Mouse (Mus musculus): ENCODE data around the gene Mogs. TPM values are rescaled to one million over a fixed set of nuclear protein-coding genes. Genes with fewer than 3 reads are reported as not detected.

The Mogs gene
- total RNA-seq, 2 experiments from 2014 or later = 54.6 to 122 TPM

GRCm38 (mm10) chr6:83142886-83143285 lies 27.6 kb downstream of the Mogs start:
- no peak for ATAC-seq (replicated peaks; ENCODE audit: poor library complexity)

GRCm38 (mm10) chr6:83145209-83145608 lies 29.9 kb downstream of the Mogs start:
- no peak for ATAC-seq (replicated peaks; ENCODE audit: poor library complexity)

- ATAC-seq (replicated peaks; ENCODE audit: poor library complexity) = no peak
Observed at GRCm38 (mm10) chr6:83145805-83146204, 30.5 kb downstream of the Mogs start.

- ATAC-seq (replicated peaks; ENCODE audit: poor library complexity) = no peak
Observed at GRCm38 (mm10) chr6:83147280-83147679, 32.0 kb downstream of the Mogs start.

- ATAC-seq (replicated peaks; ENCODE audit: poor library complexity) = no peak
Observed at GRCm38 (mm10) chr6:83151721-83152120, 36.4 kb downstream of the Mogs start.

- no peak for ATAC-seq (replicated peaks; ENCODE audit: poor library complexity)
Observed at GRCm38 (mm10) chr6:83153038-83153437, 37.7 kb downstream of the Mogs start.

- ATAC-seq (replicated peaks; ENCODE audit: poor library complexity) = no peak
Observed at GRCm38 (mm10) chr6:83153485-83153884, 38.2 kb downstream of the Mogs start.

GRCm38 (mm10) chr6:83155552-83156238 lies 40.4 kb downstream of the Mogs start:
- ATAC-seq (replicated peaks; ENCODE audit: poor library complexity) = no peak

- peak; percentile 87 for ATAC-seq (replicated peaks; ENCODE audit: poor library complexity)
Observed at GRCm38 (mm10) chr6:83156259-83156684, 41.0 kb downstream of the Mogs start, which contains the start of the genes Wdr54 and 1700003E16Rik. Gene Wdr54, minus strand, starts transcription at chr6:83156397. Gene 1700003E16Rik, plus strand, starts transcription at chr6:83156404.

GRCm38 (mm10) chr6:83159456-83159855 lies 44.2 kb downstream of the Mogs start:
- ATAC-seq (replicated peaks; ENCODE audit: poor library complexity) = peak; percentile 49

GRCm38 (mm10) chr6:83161442-83161841 lies 46.1 kb downstream of the Mogs start:
- ATAC-seq (replicated peaks; ENCODE audit: poor library complexity) = no peak

GRCm38 (mm10) chr6:83161921-83162641 lies 46.8 kb downstream of the Mogs start:
- ATAC-seq (replicated peaks; ENCODE audit: poor library complexity) = no peak

- ATAC-seq (replicated peaks; ENCODE audit: poor library complexity) = peak; percentile 45
Observed at GRCm38 (mm10) chr6:83162701-83163100, 47.4 kb downstream of the Mogs start.

GRCm38 (mm10) chr6:83165026-83165606 lies 49.8 kb downstream of the Mogs start:
- no peak for ATAC-seq (replicated peaks; ENCODE audit: poor library complexity)

- peak; percentile 86 for ATAC-seq (replicated peaks; ENCODE audit: poor library complexity)
Observed at GRCm38 (mm10) chr6:83165607-83166242, 50.4 kb downstream of the Mogs start, which contains the start of gene Dctn1. Gene Dctn1, plus strand, starts transcription at chr6:83165920.

- ATAC-seq (replicated peaks; ENCODE audit: poor library complexity) = peak; percentile 52
Observed at GRCm38 (mm10) chr6:83166243-83166630, 50.9 kb downstream of the Mogs start.

Other genes with a start within 250 kb of the Mogs start
- gene Sema4f, start 175.7 kb upstream of the Mogs start, total RNA-seq (2015) = 0.15 and 0.27 TPM in 2 replicates
- gene Sema4f, start 175.7 kb upstream of the Mogs start, total RNA-seq (2017) = 0.04 and 0.17 TPM in 2 replicates
- gene M1ap, start 168.6 kb upstream of the Mogs start, total RNA-seq (2015) = 5.0 and 8.0 TPM in 2 replicates
- gene M1ap, start 168.6 kb upstream of the Mogs start, total RNA-seq (2017) = 5.1 and 5.9 TPM in 2 replicates
- 6.5 and 6.8 TPM in 2 replicates for gene Dok1, start 82.0 kb upstream of the Mogs start, total RNA-seq (2015)
- 14.1 and 18.2 TPM in 2 replicates for gene Dok1, start 82.0 kb upstream of the Mogs start, total RNA-seq (2017)
- gene Loxl3, start 81.3 kb upstream of the Mogs start, total RNA-seq (2015) = 0.59 and 1.4 TPM in 2 replicates
- 1.0 and 1.7 TPM in 2 replicates for gene Loxl3, start 81.3 kb upstream of the Mogs start, total RNA-seq (2017)
- gene Aup1, start 61.0 kb upstream of the Mogs start, total RNA-seq (2015) = 135 and 178 TPM in 2 replicates
- 112 and 133 TPM in 2 replicates for gene Aup1, start 61.0 kb upstream of the Mogs start, total RNA-seq (2017)
- 128 and 129 TPM in 2 replicates for gene Htra2, start 60.2 kb upstream of the Mogs start, total RNA-seq (2015)
- gene Htra2, start 60.2 kb upstream of the Mogs start, total RNA-seq (2017) = 77.3 and 82.3 TPM in 2 replicates
- 1.2 and 1.7 TPM in 2 replicates for gene Dqx1, start 57.7 kb upstream of the Mogs start, total RNA-seq (2015)
- gene Dqx1, start 57.7 kb upstream of the Mogs start, total RNA-seq (2017) = 0.75 and 1.0 TPM in 2 replicates
- gene Tlx2, start 45.2 kb upstream of the Mogs start, total RNA-seq (2015) = not detected in 2 replicates
- not detected in 2 replicates for gene Tlx2, start 45.2 kb upstream of the Mogs start, total RNA-seq (2017)
- gene Pcgf1, start 37.6 kb upstream of the Mogs start, total RNA-seq (2015) = 26.5 and 27.2 TPM in 2 replicates
- gene Pcgf1, start 37.6 kb upstream of the Mogs start, total RNA-seq (2017) = 15.3 and 20.4 TPM in 2 replicates
- gene Lbx2, start 29.1 kb upstream of the Mogs start, total RNA-seq (2015) = not detected in 2 replicates
- not detected in 2 replicates for gene Lbx2, start 29.1 kb upstream of the Mogs start, total RNA-seq (2017)
- gene Ccdc142, start 13.9 kb upstream of the Mogs start, total RNA-seq (2015) = 0.20 and 0.79 TPM in 2 replicates
- 0.58 and 1.6 TPM in 2 replicates for gene Ccdc142, start 13.9 kb upstream of the Mogs start, total RNA-seq (2017)
- gene Gm42688, start 13.9 kb upstream of the Mogs start, total RNA-seq (2015) = 1.5 and 1.6 TPM in 2 replicates
- 2.7 and 3.0 TPM in 2 replicates for gene Gm42688, start 13.9 kb upstream of the Mogs start, total RNA-seq (2017)
- 53.6 and 60.8 TPM in 2 replicates for gene Mrpl53, start 6.5 kb upstream of the Mogs start, total RNA-seq (2015)
- gene Mrpl53, start 6.5 kb upstream of the Mogs start, total RNA-seq (2017) = 19.5 and 29.2 TPM in 2 replicates
- gene Wbp1, start 6.1 kb downstream of the Mogs start, total RNA-seq (2015) = 25.8 and 27.8 TPM in 2 replicates
- 85.0 and 96.7 TPM in 2 replicates for gene Wbp1, start 6.1 kb downstream of the Mogs start, total RNA-seq (2017)
- gene Ino80b, start 9.9 kb downstream of the Mogs start, total RNA-seq (2015) = 20.7 and 24.4 TPM in 2 replicates
- gene Ino80b, start 9.9 kb downstream of the Mogs start, total RNA-seq (2017) = 35.5 and 44.4 TPM in 2 replicates
- 1.9 and 2.4 TPM in 2 replicates for gene Rtkn, start 20.0 kb downstream of the Mogs start, total RNA-seq (2015)
- gene Rtkn, start 20.0 kb downstream of the Mogs start, total RNA-seq (2017) = 2.2 and 2.4 TPM in 2 replicates
- 0.57 TPM in 1 of 2 replicates, not detected in the other for gene Wdr54, start 40.9 kb downstream of the Mogs start, total RNA-seq (2015)
- under 0.01 and 0.14 TPM in 2 replicates for gene Wdr54, start 40.9 kb downstream of the Mogs start, total RNA-seq (2017)
- not detected in 2 replicates for gene 1700003E16Rik, start 40.9 kb downstream of the Mogs start, total RNA-seq (2015)
- gene 1700003E16Rik, start 40.9 kb downstream of the Mogs start, total RNA-seq (2017) = not detected in 2 replicates
- 50.8 and 51.4 TPM in 2 replicates for gene Dctn1, start 50.4 kb downstream of the Mogs start, total RNA-seq (2015)
- gene Dctn1, start 50.4 kb downstream of the Mogs start, total RNA-seq (2017) = 85.9 and 86.2 TPM in 2 replicates
- gene Slc4a5, start 104.3 kb downstream of the Mogs start, total RNA-seq (2015) = 0.10 TPM in 1 of 2 replicates, not detected in the other
- under 0.01 TPM in 1 of 2 replicates, not detected in the other for gene Slc4a5, start 104.3 kb downstream of the Mogs start, total RNA-seq (2017)
- gene Mthfd2, start 210.4 kb downstream of the Mogs start, total RNA-seq (2015) = 19.7 and 26.8 TPM in 2 replicates
- 23.1 and 25.0 TPM in 2 replicates for gene Mthfd2, start 210.4 kb downstream of the Mogs start, total RNA-seq (2017)
- gene Mob1a, start 210.5 kb downstream of the Mogs start, total RNA-seq (2015) = 83.8 and 90.1 TPM in 2 replicates
- 129 and 133 TPM in 2 replicates for gene Mob1a, start 210.5 kb downstream of the Mogs start, total RNA-seq (2017)
- 81.1 and 95.2 TPM in 2 replicates for gene Bola3, start 233.7 kb downstream of the Mogs start, total RNA-seq (2015)
- 62.6 and 70.8 TPM in 2 replicates for gene Bola3, start 233.7 kb downstream of the Mogs start, total RNA-seq (2017)

Data from megakaryocyte progenitor cell, adult 5-6 weeks (primary cell).